Mouse (Mus musculus): ENCODE measurements around the gene Tubgcp5. TPM values are rescaled to one million over a fixed set of nuclear protein-coding genes. Genes with fewer than 3 reads are reported as not detected.
"Not testable (repeated sequence)": the region's sequence is repeated elsewhere in the genome, so short reads cannot be mapped to it uniquely, and the experiment has no call there.

The Tubgcp5 gene
- polyA plus RNA-seq (2012; ENCODE audit: insufficient read depth, insufficient read length, missing spikeins), result 4.0 and 8.8 TPM in 2 replicates

GRCm38 (mm10) chr7:55793952-55794603, at the start of gene Tubgcp5:
Tubgcp5 (plus strand) TSS chr7:55794154.
- H3K4me3 ChIP-seq (ENCODE audit: insufficient read depth, low read depth, low read length), result peak within 1 kb of the TSS; percentile 75
- no peaks in the 10 kb centered on the region; the same call in 1 of the 2 replicates for H3K4me1 ChIP-seq (ENCODE audit: control insufficient read depth, insufficient read depth, insufficient read length, low read length)
- no peak within 1 kb of the TSS for H3K27ac ChIP-seq (replicated peaks; ENCODE audit: low read depth, low read length)

GRCm38 (mm10) chr7:55744566-55745220, 49.3 kb upstream of the Tubgcp5 start:
- H3K27ac ChIP-seq (replicated peaks; ENCODE audit: low read depth, low read length), result no peak overlapping the region
- H3K4me1 ChIP-seq (ENCODE audit: control insufficient read depth, insufficient read depth, insufficient read length, low read length), result no peaks in the 10 kb centered on the region
- H3K4me3 ChIP-seq (ENCODE audit: insufficient read depth, low read depth, low read length), result no peak overlapping the region

GRCm38 (mm10) chr7:55750841-55751240, 43.1 kb upstream of the Tubgcp5 start:
- Histone ChIP-seq H3K4me1 (ENCODE audit: control insufficient read depth, insufficient read depth, insufficient read length, low read length) (no peaks in the 10 kb centered on the region), H3K27ac (replicated peaks; ENCODE audit: low read depth, low read length) (no peak overlapping the region), H3K4me3 (ENCODE audit: insufficient read depth, low read depth, low read length) (no peak overlapping the region)

GRCm38 (mm10) chr7:55759346-55759745, 34.6 kb upstream of the Tubgcp5 start:
- Histone ChIP-seq H3K4me1 (ENCODE audit: control insufficient read depth, insufficient read depth, insufficient read length, low read length) (no peaks in the 10 kb centered on the region), H3K27ac (replicated peaks; ENCODE audit: low read depth, low read length) (no peak overlapping the region), H3K4me3 (ENCODE audit: insufficient read depth, low read depth, low read length) (no peak overlapping the region)

GRCm38 (mm10) chr7:55767926-55768325, 26.0 kb upstream of the Tubgcp5 start, which contains the start of gene Siglech:
Siglech (plus strand) TSS chr7:55768178.
- Histone ChIP-seq H3K27ac (replicated peaks; ENCODE audit: low read depth, low read length) (no peak within 1 kb of the TSS), H3K4me1 (ENCODE audit: control insufficient read depth, insufficient read depth, insufficient read length, low read length) (no peaks in the 10 kb centered on the region)

GRCm38 (mm10) chr7:55780011-55780410, 13.9 kb upstream of the Tubgcp5 start:
- Histone ChIP-seq H3K4me1 (ENCODE audit: control insufficient read depth, insufficient read depth, insufficient read length, low read length) (no peaks in the 10 kb centered on the region), H3K27ac (replicated peaks; ENCODE audit: low read depth, low read length) (no peak overlapping the region), H3K4me3 (ENCODE audit: insufficient read depth, low read depth, low read length) (no peak overlapping the region)

More at GRCm38 (mm10) chr7:55767926-55768325, 26.0 kb upstream of the Tubgcp5 start, which contains the start of gene Siglech:
- H3K4me3 ChIP-seq (ENCODE audit: insufficient read depth, low read depth, low read length), result no peak within 1 kb of the TSS

GRCm38 (mm10) chr7:55782493-55782892, 11.5 kb upstream of the Tubgcp5 start:
- H3K27ac ChIP-seq (replicated peaks; ENCODE audit: low read depth, low read length), result no peak overlapping the region
- no peaks in the 10 kb centered on the region for H3K4me1 ChIP-seq (ENCODE audit: control insufficient read depth, insufficient read depth, insufficient read length, low read length)
- no peak overlapping the region for H3K4me3 ChIP-seq (ENCODE audit: insufficient read depth, low read depth, low read length)

- no peak overlapping the region for H3K27ac ChIP-seq (replicated peaks; ENCODE audit: low read depth, low read length)
- H3K4me3 ChIP-seq (ENCODE audit: insufficient read depth, low read depth, low read length), result no peak overlapping the region
- H3K4me1 ChIP-seq (ENCODE audit: control insufficient read depth, insufficient read depth, insufficient read length, low read length), result no peaks in the 10 kb centered on the region
These were observed 9.4 kb upstream of the Tubgcp5 start for GRCm38 (mm10) chr7:55784580-55784979.

- not testable (repeated sequence) for H3K4me3 ChIP-seq (ENCODE audit: insufficient read depth, low read depth, low read length); H3K4me1 ChIP-seq (ENCODE audit: control insufficient read depth, insufficient read depth, insufficient read length, low read length); H3K27ac ChIP-seq (replicated peaks; ENCODE audit: low read depth, low read length)
These were observed 3.4 kb upstream of the Tubgcp5 start for GRCm38 (mm10) chr7:55790586-55790985.

GRCm38 (mm10) chr7:55792280-55792679, 1.7 kb upstream of the Tubgcp5 start:
- no peak overlapping the region for H3K27ac ChIP-seq (replicated peaks; ENCODE audit: low read depth, low read length)
- no peak overlapping the region for H3K4me3 ChIP-seq (ENCODE audit: insufficient read depth, low read depth, low read length)
- H3K4me1 ChIP-seq (ENCODE audit: control insufficient read depth, insufficient read depth, insufficient read length, low read length), result no peaks in the 10 kb centered on the region; the same call in 1 of the 2 replicates

GRCm38 (mm10) chr7:55793236-55793951, 560 bp upstream of the Tubgcp5 start:
- Histone ChIP-seq H3K4me3 (ENCODE audit: insufficient read depth, low read depth, low read length) (peak overlapping the region; percentile 75), H3K4me1 (ENCODE audit: control insufficient read depth, insufficient read depth, insufficient read length, low read length) (no peaks in the 10 kb centered on the region; the same call in 1 of the 2 replicates), H3K27ac (replicated peaks; ENCODE audit: low read depth, low read length) (no peak overlapping the region)

GRCm38 (mm10) chr7:55799981-55800380, 6.0 kb downstream of the Tubgcp5 start:
- no peak overlapping the region for H3K27ac ChIP-seq (replicated peaks; ENCODE audit: low read depth, low read length)
- no peak overlapping the region for H3K4me3 ChIP-seq (ENCODE audit: insufficient read depth, low read depth, low read length)
- H3K4me1 ChIP-seq (ENCODE audit: control insufficient read depth, insufficient read depth, insufficient read length, low read length), result no peaks in the 10 kb centered on the region; the same call in 1 of the 2 replicates

GRCm38 (mm10) chr7:55809967-55810366, 16.0 kb downstream of the Tubgcp5 start:
- Histone ChIP-seq H3K4me1 (ENCODE audit: control insufficient read depth, insufficient read depth, insufficient read length, low read length) (no peaks in the 10 kb centered on the region), H3K4me3 (ENCODE audit: insufficient read depth, low read depth, low read length) (no peak overlapping the region), H3K27ac (replicated peaks; ENCODE audit: low read depth, low read length) (no peak overlapping the region)

GRCm38 (mm10) chr7:55824468-55824867, 30.5 kb downstream of the Tubgcp5 start:
- Histone ChIP-seq H3K27ac (replicated peaks; ENCODE audit: low read depth, low read length) (no peak overlapping the region), H3K4me1 (ENCODE audit: control insufficient read depth, insufficient read depth, insufficient read length, low read length) (no peaks in the 10 kb centered on the region), H3K4me3 (ENCODE audit: insufficient read depth, low read depth, low read length) (no peak overlapping the region)

GRCm38 (mm10) chr7:55827551-55827950, 33.6 kb downstream of the Tubgcp5 start:
- H3K27ac ChIP-seq (replicated peaks; ENCODE audit: low read depth, low read length), result no peak overlapping the region
- H3K4me3 ChIP-seq (ENCODE audit: insufficient read depth, low read depth, low read length), result no peak overlapping the region
- H3K4me1 ChIP-seq (ENCODE audit: control insufficient read depth, insufficient read depth, insufficient read length, low read length), result no peaks in the 10 kb centered on the region

Measured in brown adipose tissue, adult 24 weeks (tissue).